Mouse (Mus musculus) spleen, postnatal 10 days (tissue): ENCODE data around the gene Slc3a2.

ENCODE experiments used
- DNase-seq, 2 experiments: peaks; one replicate each; pipeline ENCODE4 v3.0.0; 2021 to 2022; ENCODE audit warnings: low spot score in 2 of 2

Slc3a2 gene

GRCm38 (mm10) chr19:8663360-8663839 is 59.8 kb downstream of the Slc3a2 start, which contains the start of gene Chrm1:
Chrm1 (plus strand) TSS chr19:8663789.
- no peak for DNase-seq

- peak; percentile 28 to 67 for DNase-seq
Observed at GRCm38 (mm10) chr19:8662337-8662736, 60.8 kb downstream of the Slc3a2 start.

- no peak for DNase-seq
Observed at GRCm38 (mm10) chr19:8661821-8662307, 61.3 kb downstream of the Slc3a2 start.
